Mouse (Mus musculus): ENCODE results near the gene Nr1d2. TPM values are rescaled to one million over a fixed set of nuclear protein-coding genes. Genes with fewer than 3 reads are reported as not detected.

The Nr1d2 gene
- polyA plus RNA-seq, 1 experiment from 2014 or later = 14.3 TPM

GRCm38 (mm10) chr14:18167041-18167440 lies 71.9 kb downstream of the Nr1d2 start:
- no peak overlapping the region for H3K4me3 ChIP-seq
- H3K4me1 ChIP-seq (replicated peaks) = no peaks in the 10 kb centered on the region
- no peak overlapping the region for H3K9ac ChIP-seq
- H3K27me3 ChIP-seq (replicated peaks) = no peaks in the 10 kb centered on the region
- H3K36me3 ChIP-seq = no peaks in the 10 kb centered on the region
- H3K9me3 ChIP-seq (replicated peaks) = no peaks in the 10 kb centered on the region
- H3K4me2 ChIP-seq = no peak overlapping the region
- ATAC-seq (ENCODE audit: insufficient number of reproducible peaks, low FRiP score) = no peak
- H3K27ac ChIP-seq (ENCODE audit: poor library complexity, severe bottlenecking) = no peak overlapping the region

Small RNAs within 50 kb of the gene (microRNA-seq; reads per million reads assigned to microRNA genes)
- gene Gm44469 = not detected

Other genes starting within 250 kb of the Nr1d2 start
- 18.5 and 19.1 TPM in 2 replicates for gene Nkiras1, start 32.0 kb upstream of the Nr1d2 start, polyA plus RNA-seq (2016; fragmentation: Nextera tagmentation; extraction: Ambion mirVana)
- gene Rpl15, start 32.3 kb upstream of the Nr1d2 start, polyA plus RNA-seq (2016; fragmentation: Nextera tagmentation; extraction: Ambion mirVana) = 293 and 314 TPM in 2 replicates
- gene Ube2e1, start 92.7 kb upstream of the Nr1d2 start, polyA plus RNA-seq (2016; fragmentation: Nextera tagmentation; extraction: Ambion mirVana) = 57.4 and 58.2 TPM in 2 replicates